Mouse (Mus musculus): ENCODE data around the gene Prss21.
A peak's percentile ranks its signal among the peaks of the same experiment; 100 is the strongest.
"Not testable (repeated sequence)": the region's sequence is repeated elsewhere in the genome, so short reads cannot be mapped to it uniquely, and the experiment has no call there.

The Prss21 gene

GRCm38 (mm10) chr17:23868513-23868912 lies 657 bp downstream of the Prss21 start:
- peak; percentile 38 to 45 for DNase-seq

- DNase-seq = peak; percentile 66 to 71
These were observed 6.3 kb downstream of the Prss21 start for GRCm38 (mm10) chr17:23873884-23874856.

GRCm38 (mm10) chr17:23876741-23877140 lies 8.9 kb downstream of the Prss21 start:
- DNase-seq = no peak

- no peak for DNase-seq
These were observed 9.3 kb downstream of the Prss21 start for GRCm38 (mm10) chr17:23877166-23877565.

- DNase-seq = not testable (repeated sequence)
These were observed 12.7 kb downstream of the Prss21 start, which contains the start of the genes Dcpp1 and Dcpp2 for GRCm38 (mm10) chr17:23880576-23880975. Gene Dcpp1, plus strand, starts transcription at chr17:23880876. Gene Dcpp2, plus strand, starts transcription at chr17:23880880.

- DNase-seq = peak in 1 of 2 experiments; percentile 31
These were observed 49.3 kb downstream of the Prss21 start, which contains the start of gene Dcpp3 for GRCm38 (mm10) chr17:23917158-23917557. Gene Dcpp3, plus strand, starts transcription at chr17:23917458.

All from lung, postnatal 4 days (tissue).